In the genomic region with DNA sequence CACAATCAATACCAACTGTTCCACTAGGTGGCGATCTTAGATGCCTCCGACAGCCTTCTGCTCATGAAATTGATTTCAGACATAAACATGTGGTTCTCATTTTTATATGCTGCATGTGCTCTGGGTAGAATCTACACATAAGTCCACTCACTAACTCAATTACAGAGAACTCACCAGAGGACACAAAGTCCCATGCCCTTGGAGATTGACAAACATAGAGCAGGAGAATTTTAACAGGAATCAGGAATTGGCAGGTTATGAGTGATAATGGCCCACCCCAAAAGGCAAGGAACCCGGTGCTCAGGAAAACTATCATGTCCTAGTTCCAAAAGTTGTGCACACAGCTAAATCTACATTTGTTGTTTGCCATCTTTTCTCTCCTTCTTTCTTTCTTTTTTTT, we compare ENCODE assay signal across 29 mouse cellular contexts. TPM values are rescaled to one million over a fixed set of nuclear protein-coding genes. Genes with fewer than 3 reads are reported as not detected.
A peak's percentile ranks its signal among the peaks of the same experiment; 100 is the strongest.
DNase-seq lines count a peak whose midpoint lies in the region; ATAC-seq and TF ChIP-seq lines count a peak whose summit lies in the region.
"Not testable (repeated sequence)": the region's sequence is repeated elsewhere in the genome, so short reads cannot be mapped to it uniquely, and the experiment has no call there.
"Had no signal": no experiment of that assay in that cellular context is flagged by ENCODE, and none has a peak within 500 bp of the region (broad histone marks: within the 10 kb centered on the region; RNA-seq: fewer than 3 reads in every experiment).

No protein-coding gene starts in this region.

- H3K9me3 ChIP-seq in MEL (replicated peaks; ENCODE audit: insufficient read depth, low read length); liver, postnatal 0 days (ENCODE audit: low read length): not testable (repeated sequence)
- peaks cover 31% of the 10 kb centered on the region for H3K9me3 ChIP-seq in forebrain, embryonic 15.5 days
- H3K9me3 ChIP-seq in intestine, embryonic 15.5 days = peaks cover 15% of the 10 kb centered on the region; the same call in 1 of the 2 replicates
- peaks cover 28% of the 10 kb centered on the region for H3K9me3 ChIP-seq in midbrain, embryonic 16.5 days (replicated peaks; ENCODE audit: control insufficient read depth, low read length, poor library complexity, severe bottlenecking)

- not testable (repeated sequence) for TF ChIP-seq RAD21 in MEL (IDR thresholded peaks at IDR 0.05; ENCODE audit: low read depth, low read length)

- not testable (repeated sequence) for TF ChIP-seq POLR2A in MEL (IDR thresholded peaks at IDR 0.05; ENCODE audit: control insufficient read depth in 1 of 2, insufficient read depth in 1 of 2, low read depth in 1 of 2, low read length in 2 of 2, poor library complexity in 1 of 2)

- H3K9ac ChIP-seq in MEL (ENCODE audit: control insufficient read depth, low read depth, low read length, poor library complexity, severe bottlenecking); forebrain, embryonic 15.5 days (replicated peaks); intestine, embryonic 15.5 days; liver, postnatal 0 days (replicated peaks); midbrain, embryonic 16.5 days (ENCODE audit: low read depth, low read length): not testable (repeated sequence)

- H3K79me2 ChIP-seq in MEL (ENCODE audit: control insufficient read depth, insufficient read depth, low read length, poor library complexity) = not testable (repeated sequence)

- not testable (repeated sequence) for TF ChIP-seq EP300 in MEL (IDR thresholded peaks at IDR 0.05; ENCODE audit: low read depth in 1 of 2, low read length in 2 of 2); liver, postnatal 0 days (IDR thresholded peaks at IDR 0.05; ENCODE audit: low read depth)

- 0 out of 2 replicates have a peak, but pooled peaks have one; percentile 41 for ATAC-seq in forebrain, embryonic 15.5 days (replicated peaks)
- ATAC-seq in intestine, embryonic 15.5 days = 0 out of 2 replicates have a peak, but pooled peaks have one; percentile 45
- 0 out of 2 replicates have a peak, but pooled peaks have one; percentile 22 for ATAC-seq in liver, postnatal 0 days
- 0 out of 2 replicates have a peak, but pooled peaks have one; percentile 49 for ATAC-seq in midbrain, embryonic 16.5 days

- TF ChIP-seq CTCF in MEL (IDR thresholded peaks at IDR 0.05 in 2 of 3, conservative IDR thresholded peaks at IDR 0.05 in 1 of 3; ENCODE audit: control insufficient read depth in 1 of 3, insufficient read depth in 1 of 3, low read depth in 2 of 3, low read length in 3 of 3, poor library complexity in 1 of 3, severe bottlenecking in 1 of 3) = peak in 1 of 3 experiments; percentile 10; a peak in 2 of 6 replicates
- TF ChIP-seq CTCF in liver, postnatal 0 days (IDR thresholded peaks at IDR 0.05; ENCODE audit: low read depth) = 0 out of 2 replicates have a peak, but pooled peaks have one; percentile 17

- H3K4me1 ChIP-seq in MEL (ENCODE audit: control insufficient read depth in 1 of 2, insufficient read depth in 2 of 2, low read length in 2 of 2); forebrain, embryonic 15.5 days; intestine, embryonic 15.5 days (replicated peaks); liver, postnatal 0 days (ENCODE audit: insufficient read depth); midbrain, embryonic 16.5 days (ENCODE audit: control insufficient read depth, insufficient read depth, low read length): not testable (repeated sequence)

- H3K27me3 ChIP-seq in MEL (ENCODE audit: control insufficient read depth in 1 of 2, insufficient read depth in 2 of 2, low read length in 2 of 2); forebrain, embryonic 15.5 days; intestine, embryonic 15.5 days (replicated peaks); liver, postnatal 0 days (ENCODE audit: insufficient read depth, low read length); midbrain, embryonic 16.5 days (ENCODE audit: control insufficient read depth, insufficient read depth, low read depth, low read length): not testable (repeated sequence)

- DNase-seq in MEL (ENCODE audit: low read depth, low spot score) = peak; percentile 15
- DNase-seq in embryo, embryonic 10.5 days (ENCODE audit: low spot score) = peak; percentile 0
- peak; percentile 9 for DNase-seq in liver, postnatal 0 days
- peak; percentile 9 for DNase-seq in yolk sac, embryonic 10.5 days (ENCODE audit: low spot score)

- 58% methylated on average over 3 of the region's 3 CpGs for WGBS in forebrain, embryonic 15.5 days
- WGBS in intestine, embryonic 15.5 days = 55% methylated on average over 3 of the region's 3 CpGs
- WGBS in liver, postnatal 0 days (ENCODE audit: insufficient replicate concordance) = 54% methylated on average over 3 of the region's 3 CpGs
- 58% methylated on average over 3 of the region's 3 CpGs for WGBS in midbrain, embryonic 16.5 days

- not testable (repeated sequence) for H3K36me3 ChIP-seq in MEL (ENCODE audit: control insufficient read depth in 1 of 2, insufficient read depth in 2 of 2, low read length in 2 of 2); forebrain, embryonic 15.5 days; intestine, embryonic 15.5 days; liver, postnatal 0 days (replicated peaks; ENCODE audit: insufficient read depth, low read length); midbrain, embryonic 16.5 days (ENCODE audit: control insufficient read depth, insufficient read depth, low read length)

- H3K4me2 ChIP-seq in forebrain, embryonic 15.5 days (replicated peaks); intestine, embryonic 15.5 days (replicated peaks); liver, postnatal 0 days (ENCODE audit: low read depth, low read length); midbrain, embryonic 16.5 days (ENCODE audit: low read length): not testable (repeated sequence)

- not testable (repeated sequence) for H3K27ac ChIP-seq in MEL (ENCODE audit: control insufficient read depth, low read depth, low read length); forebrain, embryonic 15.5 days (replicated peaks); intestine, embryonic 15.5 days; liver, postnatal 0 days (ENCODE audit: low read depth); midbrain, embryonic 16.5 days (ENCODE audit: low read length)

- H3K4me3 ChIP-seq in MEL (ENCODE audit: control insufficient read depth in 1 of 2, insufficient read depth in 1 of 2, low read depth in 2 of 2, low read length in 2 of 2); forebrain, embryonic 15.5 days; intestine, embryonic 15.5 days (replicated peaks); liver, postnatal 0 days (ENCODE audit: low read depth, low read length); midbrain, embryonic 16.5 days (ENCODE audit: low read depth, low read length): not testable (repeated sequence)

RNA-seq across cellular contexts. Expression of gene Gm17019, which starts 25.9 kb away (rescaled TPM):
- not detected in 2 replicates for total RNA-seq in MEL (2012; rRNA removed)
- not detected for polyA plus RNA-seq in MEL (2012; ENCODE audit: insufficient read depth in 1 of 2, insufficient read length in 2 of 2, low read depth in 1 of 2, low replicate concordance in 2 of 2, missing spikeins in 1 of 2)
- not detected in 2 replicates for polyA plus RNA-seq in forebrain, embryonic 15.5 days (2015; fragmentation: Nextera tagmentation; extraction: Ambion mirVana)
- not detected in 2 replicates for polyA plus RNA-seq in intestine, embryonic 15.5 days (2015; fragmentation: Nextera tagmentation; extraction: Ambion mirVana)
- not detected in 2 replicates for polyA plus RNA-seq in liver, postnatal 0 days (2015; fragmentation: Nextera tagmentation; extraction: Ambion mirVana)
- polyA plus RNA-seq in midbrain, embryonic 16.5 days (2015; fragmentation: Nextera tagmentation; extraction: Ambion mirVana) = not detected in 2 replicates
- total RNA-seq: adrenal gland, postnatal 14 days; gastrocnemius, postnatal 14 days; granulocyte monocyte progenitor cell, adult 5-6 weeks; heart, postnatal 4 days; layer of hippocampus, adult 2 months; layer of hippocampus, postnatal 14 days; left cerebral cortex, adult 2 months; left cerebral cortex, postnatal 25 days; megakaryocyte progenitor cell, adult 5-6 weeks; midbrain, postnatal 0 days had no signal
- polyA plus RNA-seq: embryonic facial prominence, embryonic 13.5 days; erythroblast, embryonic 14.5 days; forebrain, embryonic 12.5 days; heart, embryonic 10.5 days; heart, postnatal 0 days; hindbrain, embryonic 14.5 days; kidney, embryonic 15.5 days; limb, embryonic 13.5 days; liver, embryonic 11.5 days; midbrain, embryonic 10.5 days; midbrain, postnatal 0 days; myocyte; neural tube, embryonic 13.5 days had no signal

RNA-seq across cellular contexts. Expression of gene Gm10354, which starts 28.2 kb away (rescaled TPM):
- not detected in 2 replicates for total RNA-seq in MEL (2012; rRNA removed)
- not detected for polyA plus RNA-seq in MEL (2012; ENCODE audit: insufficient read depth in 1 of 2, insufficient read length in 2 of 2, low read depth in 1 of 2, low replicate concordance in 2 of 2, missing spikeins in 1 of 2)
- not detected in 2 replicates for polyA plus RNA-seq in forebrain, embryonic 15.5 days (2015; fragmentation: Nextera tagmentation; extraction: Ambion mirVana)
- polyA plus RNA-seq in intestine, embryonic 15.5 days (2015; fragmentation: Nextera tagmentation; extraction: Ambion mirVana) = not detected in 2 replicates
- polyA plus RNA-seq in liver, postnatal 0 days (2015; fragmentation: Nextera tagmentation; extraction: Ambion mirVana) = not detected in 2 replicates
- not detected in 2 replicates for polyA plus RNA-seq in midbrain, embryonic 16.5 days (2015; fragmentation: Nextera tagmentation; extraction: Ambion mirVana)
- total RNA-seq: adrenal gland, postnatal 14 days; gastrocnemius, postnatal 14 days; granulocyte monocyte progenitor cell, adult 5-6 weeks; heart, postnatal 4 days; layer of hippocampus, adult 2 months; layer of hippocampus, postnatal 14 days; left cerebral cortex, adult 2 months; left cerebral cortex, postnatal 25 days; megakaryocyte progenitor cell, adult 5-6 weeks; midbrain, postnatal 0 days had no signal
- polyA plus RNA-seq: embryonic facial prominence, embryonic 13.5 days; erythroblast, embryonic 14.5 days; forebrain, embryonic 12.5 days; heart, embryonic 10.5 days; heart, postnatal 0 days; hindbrain, embryonic 14.5 days; kidney, embryonic 15.5 days; limb, embryonic 13.5 days; liver, embryonic 11.5 days; midbrain, embryonic 10.5 days; midbrain, postnatal 0 days; myocyte; neural tube, embryonic 13.5 days had no signal
